Mouse (Mus musculus): ENCODE results near the gene Mapre3.

Mapre3 gene

GRCm38 (mm10) chr5:30815120-30815465 is 652 bp downstream of the Mapre3 start:
- H3K36me3 ChIP-seq (ENCODE audit: insufficient read depth, low read length) = no peaks in the 10 kb centered on the region
- peaks cover 19% of the 10 kb centered on the region for H3K4me1 ChIP-seq (replicated peaks; ENCODE audit: low read depth, low read length)
- H3K9me3 ChIP-seq (ENCODE audit: low read length) = no peaks in the 10 kb centered on the region
- H3K4me3 ChIP-seq (replicated peaks; ENCODE audit: low read length) = peak overlapping the region; percentile 86
- TF ChIP-seq POU5F1 (IDR thresholded peaks at IDR 0.05; ENCODE audit: borderline replicate concordance, low read length) (no peak), NANOG (IDR thresholded peaks at IDR 0.05; ENCODE audit: borderline replicate concordance, low read length) (no peak), CTCF (conservative IDR thresholded peaks at IDR 0.05; ENCODE audit: low read length) (no peak)
- H3K27me3 ChIP-seq (ENCODE audit: insufficient read depth, low read length) = peaks cover 11% of the 10 kb centered on the region

GRCm38 (mm10) chr5:30816261-30816791 is 1.9 kb downstream of the Mapre3 start:
- Histone ChIP-seq H3K27me3 (ENCODE audit: insufficient read depth, low read length) (peaks cover 11% of the 10 kb centered on the region), H3K9me3 (ENCODE audit: low read length) (no peaks in the 10 kb centered on the region), H3K36me3 (ENCODE audit: insufficient read depth, low read length) (no peaks in the 10 kb centered on the region), H3K4me3 (replicated peaks; ENCODE audit: low read length) (no peak overlapping the region), H3K4me1 (replicated peaks; ENCODE audit: low read depth, low read length) (peaks cover 19% of the 10 kb centered on the region)
- TF ChIP-seq NANOG (IDR thresholded peaks at IDR 0.05; ENCODE audit: borderline replicate concordance, low read length) (no peak), POU5F1 (IDR thresholded peaks at IDR 0.05; ENCODE audit: borderline replicate concordance, low read length) (no peak), CTCF (conservative IDR thresholded peaks at IDR 0.05; ENCODE audit: low read length) (no peak)

GRCm38 (mm10) chr5:30818758-30819309 is 4.4 kb downstream of the Mapre3 start:
- peaks cover 9% of the 10 kb centered on the region for H3K27me3 ChIP-seq (ENCODE audit: insufficient read depth, low read length)
- TF ChIP-seq CTCF (conservative IDR thresholded peaks at IDR 0.05; ENCODE audit: low read length) = no peak
- no peak for TF ChIP-seq POU5F1 (IDR thresholded peaks at IDR 0.05; ENCODE audit: borderline replicate concordance, low read length)
- no peak for TF ChIP-seq NANOG (IDR thresholded peaks at IDR 0.05; ENCODE audit: borderline replicate concordance, low read length)
- H3K4me1 ChIP-seq (replicated peaks; ENCODE audit: low read depth, low read length) = peaks cover 10% of the 10 kb centered on the region
- H3K36me3 ChIP-seq (ENCODE audit: insufficient read depth, low read length) = no peaks in the 10 kb centered on the region
- no peak overlapping the region for H3K4me3 ChIP-seq (replicated peaks; ENCODE audit: low read length)
- no peaks in the 10 kb centered on the region for H3K9me3 ChIP-seq (ENCODE audit: low read length)

GRCm38 (mm10) chr5:30822689-30823088 is 8.2 kb downstream of the Mapre3 start:
- Histone ChIP-seq H3K4me3 (replicated peaks; ENCODE audit: low read length) (no peak overlapping the region), H3K36me3 (ENCODE audit: insufficient read depth, low read length) (no peaks in the 10 kb centered on the region), H3K9me3 (ENCODE audit: low read length) (no peaks in the 10 kb centered on the region), H3K27me3 (ENCODE audit: insufficient read depth, low read length) (no peaks in the 10 kb centered on the region), H3K4me1 (replicated peaks; ENCODE audit: low read depth, low read length) (no peaks in the 10 kb centered on the region)
- TF ChIP-seq NANOG (IDR thresholded peaks at IDR 0.05; ENCODE audit: borderline replicate concordance, low read length) (no peak), POU5F1 (IDR thresholded peaks at IDR 0.05; ENCODE audit: borderline replicate concordance, low read length) (no peak), CTCF (conservative IDR thresholded peaks at IDR 0.05; ENCODE audit: low read length) (no peak)

- H3K4me1 ChIP-seq (replicated peaks; ENCODE audit: low read depth, low read length) = no peaks in the 10 kb centered on the region
- H3K27me3 ChIP-seq (ENCODE audit: insufficient read depth, low read length) = no peaks in the 10 kb centered on the region
- no peaks in the 10 kb centered on the region for H3K36me3 ChIP-seq (ENCODE audit: insufficient read depth, low read length)
- no peaks in the 10 kb centered on the region for H3K9me3 ChIP-seq (ENCODE audit: low read length)
- no peak overlapping the region for H3K4me3 ChIP-seq (replicated peaks; ENCODE audit: low read length)
- no peak for TF ChIP-seq NANOG (IDR thresholded peaks at IDR 0.05; ENCODE audit: borderline replicate concordance, low read length)
- no peak for TF ChIP-seq CTCF (conservative IDR thresholded peaks at IDR 0.05; ENCODE audit: low read length)
- no peak for TF ChIP-seq POU5F1 (IDR thresholded peaks at IDR 0.05; ENCODE audit: borderline replicate concordance, low read length)
Measured at GRCm38 (mm10) chr5:30823091-30823490, 8.7 kb downstream of the Mapre3 start.

- no peak overlapping the region for H3K4me3 ChIP-seq (replicated peaks; ENCODE audit: low read length)
- no peak for TF ChIP-seq NANOG (IDR thresholded peaks at IDR 0.05; ENCODE audit: borderline replicate concordance, low read length)
- no peak for TF ChIP-seq CTCF (conservative IDR thresholded peaks at IDR 0.05; ENCODE audit: low read length)
- TF ChIP-seq POU5F1 (IDR thresholded peaks at IDR 0.05; ENCODE audit: borderline replicate concordance, low read length) = no peak
- H3K9me3 ChIP-seq (ENCODE audit: low read length) = no peaks in the 10 kb centered on the region
- H3K36me3 ChIP-seq (ENCODE audit: insufficient read depth, low read length) = no peaks in the 10 kb centered on the region
- no peaks in the 10 kb centered on the region for H3K4me1 ChIP-seq (replicated peaks; ENCODE audit: low read depth, low read length)
- no peaks in the 10 kb centered on the region for H3K27me3 ChIP-seq (ENCODE audit: insufficient read depth, low read length)
Measured at GRCm38 (mm10) chr5:30824124-30824988, 9.9 kb downstream of the Mapre3 start.

GRCm38 (mm10) chr5:30825166-30825565 is 10.7 kb downstream of the Mapre3 start:
- H3K4me3 ChIP-seq (replicated peaks; ENCODE audit: low read length) = no peak overlapping the region
- no peaks in the 10 kb centered on the region for H3K27me3 ChIP-seq (ENCODE audit: insufficient read depth, low read length)
- H3K36me3 ChIP-seq (ENCODE audit: insufficient read depth, low read length) = no peaks in the 10 kb centered on the region
- H3K4me1 ChIP-seq (replicated peaks; ENCODE audit: low read depth, low read length) = no peaks in the 10 kb centered on the region
- no peak for TF ChIP-seq CTCF (conservative IDR thresholded peaks at IDR 0.05; ENCODE audit: low read length)
- TF ChIP-seq NANOG (IDR thresholded peaks at IDR 0.05; ENCODE audit: borderline replicate concordance, low read length) = no peak
- TF ChIP-seq POU5F1 (IDR thresholded peaks at IDR 0.05; ENCODE audit: borderline replicate concordance, low read length) = no peak
- H3K9me3 ChIP-seq (ENCODE audit: low read length) = no peaks in the 10 kb centered on the region

GRCm38 (mm10) chr5:30825821-30826220 is 11.4 kb downstream of the Mapre3 start:
- Histone ChIP-seq H3K27me3 (ENCODE audit: insufficient read depth, low read length) (no peaks in the 10 kb centered on the region), H3K36me3 (ENCODE audit: insufficient read depth, low read length) (no peaks in the 10 kb centered on the region), H3K4me1 (replicated peaks; ENCODE audit: low read depth, low read length) (no peaks in the 10 kb centered on the region), H3K9me3 (ENCODE audit: low read length) (no peaks in the 10 kb centered on the region), H3K4me3 (replicated peaks; ENCODE audit: low read length) (no peak overlapping the region)
- no peak for TF ChIP-seq POU5F1 (IDR thresholded peaks at IDR 0.05; ENCODE audit: borderline replicate concordance, low read length)
- TF ChIP-seq CTCF (conservative IDR thresholded peaks at IDR 0.05; ENCODE audit: low read length) = no peak
- no peak for TF ChIP-seq NANOG (IDR thresholded peaks at IDR 0.05; ENCODE audit: borderline replicate concordance, low read length)

Data from E14TG2a.4 (cell line).